Mouse (Mus musculus) embryonic facial prominence, embryonic 11.5 days (tissue): ENCODE data around the gene D630039A03Rik. TPM values are rescaled to one million over a fixed set of nuclear protein-coding genes. Genes with fewer than 3 reads are reported as not detected.

Experiments
- ATAC-seq: fragments of 200-750 bp; cut with Nextera tagmentation; replicated peaks from 2 replicates; pipeline ENCODE4 v1.8.0; 2017; ENCODE audit warnings: low read depth; ENCODE audit not compliant: insufficient number of reproducible peaks, low FRiP score, low TSS enrichment
- DNase-seq: peaks from one replicate; pipeline ENCODE4 v3.0.0-alpha.2; 2015; ENCODE audit warnings: low spot score
- H3K27ac ChIP-seq: fragments of 300-500 bp; sonication (generic); replicated peaks from 2 replicates; pipeline ENCODE4 v1.5.1; 2014; ENCODE audit warnings: mild to moderate bottlenecking, low read depth, low read length, control low read depth
- H3K27me3 ChIP-seq: fragments of 300-500 bp; sonication (generic); 2 replicates; pipeline ENCODE4 v1.6.1; 2014; ENCODE audit warnings: mild to moderate bottlenecking, low read length, moderate library complexity, mixed read lengths; ENCODE audit not compliant: control insufficient read depth, insufficient read depth
- H3K36me3 ChIP-seq: fragments of 300-500 bp; sonication (generic); replicated peaks from 2 replicates; pipeline ENCODE4 v1.6.1; 2014; ENCODE audit warnings: low read depth, mild to moderate bottlenecking, low read length, moderate library complexity, mixed read lengths; ENCODE audit not compliant: control insufficient read depth, insufficient read depth
- H3K4me1 ChIP-seq: fragments of 300-500 bp; sonication (generic); 2 replicates; pipeline ENCODE4 v1.6.1; 2014; ENCODE audit warnings: low read length, mixed read lengths; ENCODE audit not compliant: control insufficient read depth, insufficient read depth
- H3K4me2 ChIP-seq: fragments of 300-500 bp; sonication (generic); 2 replicates; pipeline ENCODE4 v1.6.1; 2014; ENCODE audit warnings: low read depth, mild to moderate bottlenecking, control low read depth, low read length, moderate library complexity
- H3K4me3 ChIP-seq: fragments of 300-500 bp; sonication (generic); 2 replicates; pipeline ENCODE4 v1.5.1; 2014; ENCODE audit warnings: low read depth, low read length, control low read depth
- H3K9ac ChIP-seq: fragments of 300-500 bp; sonication (generic); replicated peaks from 2 replicates; pipeline ENCODE4 v1.6.1; 2014; ENCODE audit warnings: mild to moderate bottlenecking, control low read depth, low read length
- H3K9me3 ChIP-seq: fragments of 300-500 bp; sonication (generic); replicated peaks from 2 replicates; pipeline ENCODE4 v1.6.1; 2016; ENCODE audit warnings: mild to moderate bottlenecking, low read length, inconsistent platforms, mixed read lengths; ENCODE audit not compliant: control insufficient read depth
- WGBS: fragments of 180-500 bp; shearing (Covaris S2); extraction: QIAGEN DNeasy Blood & Tissue Kit; methylation state at CpG from one replicate; pipeline ENCODE4 v1.1.7; 2014; 5-methylcytosine and 5-hydroxymethylcytosine counted together
- polyA plus RNA-seq: library from polyadenylated mRNA; unstranded; fragments of >200 nt; fragmentation: Nextera tagmentation; extraction: Ambion mirVana; gene quantifications from 2 replicates; pipeline ENCODE4 v1.2.1, GENCODE M21; 2014

The D630039A03Rik gene
- polyA plus RNA-seq, 1 experiment from 2014 or later, result 0.07 TPM

DNA sequence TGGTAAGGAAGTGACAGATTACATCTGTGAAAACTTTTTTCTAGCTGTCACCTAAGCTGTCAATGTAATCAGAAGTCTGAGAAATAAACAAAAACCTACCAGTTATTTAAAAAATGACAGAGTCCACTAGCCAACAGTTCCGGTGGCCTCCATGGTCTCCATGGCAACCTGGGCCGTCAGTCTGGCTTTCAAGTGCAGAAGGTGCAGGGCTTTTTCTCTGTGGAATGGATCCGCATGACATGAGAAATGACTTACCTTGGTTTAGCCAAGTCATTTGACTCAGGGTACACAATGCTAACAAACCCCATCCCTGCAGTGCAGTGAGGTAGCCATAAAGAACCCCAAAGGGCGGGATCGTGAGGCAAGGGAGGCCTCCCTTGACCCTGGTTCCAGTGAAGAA is 6.1 kb upstream of the D630039A03Rik start:
- no peak for ATAC-seq
- H3K4me1 ChIP-seq, result no peaks in the 10 kb centered on the region
- no peak overlapping the region for H3K4me3 ChIP-seq
- H3K36me3 ChIP-seq, result no peaks in the 10 kb centered on the region
- no peak overlapping the region for H3K27ac ChIP-seq
- no peak for DNase-seq
- no peak overlapping the region for H3K4me2 ChIP-seq
- no peaks in the 10 kb centered on the region for H3K27me3 ChIP-seq
- 67% methylated on average over 5 of the region's 5 CpGs for WGBS
- H3K9me3 ChIP-seq, result no peaks in the 10 kb centered on the region
- H3K9ac ChIP-seq, result no peak overlapping the region

DNA sequence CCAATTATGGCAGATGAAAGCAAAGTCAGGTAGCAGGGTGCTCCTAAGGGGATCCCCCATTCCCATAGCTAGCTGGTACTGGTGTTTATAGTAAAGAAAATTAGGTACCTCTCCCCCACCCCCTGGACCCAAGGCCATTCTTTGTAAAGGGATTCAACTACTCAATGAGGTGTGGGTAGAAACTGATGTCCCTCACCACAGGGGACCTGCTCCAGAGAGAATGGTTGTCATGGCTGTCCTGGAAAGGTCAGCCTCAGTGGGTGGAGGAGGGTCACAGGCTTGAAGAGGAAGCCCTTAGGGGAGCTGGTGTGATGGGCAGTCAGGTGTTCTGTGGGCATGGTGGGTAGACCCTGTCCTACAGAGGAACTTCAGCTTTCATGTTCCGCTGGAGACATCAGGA is 4.4 kb upstream of the D630039A03Rik start:
- Histone ChIP-seq H3K27ac (no peak overlapping the region), H3K27me3 (no peaks in the 10 kb centered on the region), H3K36me3 (no peaks in the 10 kb centered on the region), H3K9ac (no peak overlapping the region), H3K4me1 (no peaks in the 10 kb centered on the region), H3K4me2 (no peak overlapping the region), H3K9me3 (no peaks in the 10 kb centered on the region), H3K4me3 (no peak overlapping the region)
- ATAC-seq, result no peak
- WGBS, result 91% methylated on average over 1 of the region's 1 CpGs
- DNase-seq, result no peak

DNA sequence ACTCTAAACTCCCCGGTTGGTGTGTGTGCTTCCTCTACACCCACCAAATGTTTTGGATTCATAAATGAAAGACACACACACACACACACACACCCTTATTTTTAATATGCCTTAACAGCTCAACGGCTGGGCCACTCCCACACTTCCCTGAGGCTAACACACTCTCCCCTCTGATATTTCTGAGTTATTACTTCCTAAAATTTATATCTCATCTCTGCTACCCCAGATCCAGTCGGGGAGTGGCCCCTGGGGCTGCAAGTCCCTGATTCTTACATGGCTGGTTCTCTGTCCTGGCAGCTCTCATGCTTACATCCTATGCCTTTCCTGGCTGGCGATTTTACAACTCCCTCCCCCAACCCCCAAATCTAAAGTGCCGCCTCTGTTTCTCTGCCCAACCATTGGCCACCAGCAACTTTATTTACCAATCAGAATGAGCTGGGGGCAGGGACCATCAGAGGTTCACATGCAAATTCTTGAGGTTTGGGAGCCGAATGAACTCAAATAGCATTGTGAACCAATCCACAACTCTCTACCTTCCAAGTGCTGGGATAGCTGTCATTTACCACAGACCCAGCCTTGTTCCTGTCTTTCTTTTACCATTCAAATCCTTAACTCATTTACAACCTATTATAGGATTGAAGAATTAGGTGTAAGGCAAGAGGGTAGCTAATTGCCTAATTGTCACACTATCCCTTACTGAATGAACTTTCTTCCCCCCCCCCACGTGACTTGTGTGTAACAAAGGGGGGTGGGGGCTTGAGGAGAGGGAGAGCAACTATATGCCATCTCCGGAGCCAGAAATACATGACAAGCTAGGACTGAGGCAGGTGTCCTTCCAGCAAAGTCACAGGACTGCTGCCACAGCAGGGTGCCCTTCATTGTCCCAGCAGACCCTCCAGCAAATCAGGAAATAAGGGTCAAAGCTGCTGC is 3.7 kb upstream of the D630039A03Rik start:
- no peak overlapping the region for H3K9ac ChIP-seq
- no peaks in the 10 kb centered on the region for H3K4me1 ChIP-seq
- H3K27ac ChIP-seq, result no peak overlapping the region
- no peak overlapping the region for H3K4me3 ChIP-seq
- DNase-seq (peak; percentile 57), ATAC-seq (no peak)
- no peak overlapping the region for H3K4me2 ChIP-seq
- H3K9me3 ChIP-seq, result no peaks in the 10 kb centered on the region
- WGBS, result 21% methylated on average over 8 of the region's 8 CpGs
- no peaks in the 10 kb centered on the region for H3K27me3 ChIP-seq
- H3K36me3 ChIP-seq, result no peaks in the 10 kb centered on the region

DNA sequence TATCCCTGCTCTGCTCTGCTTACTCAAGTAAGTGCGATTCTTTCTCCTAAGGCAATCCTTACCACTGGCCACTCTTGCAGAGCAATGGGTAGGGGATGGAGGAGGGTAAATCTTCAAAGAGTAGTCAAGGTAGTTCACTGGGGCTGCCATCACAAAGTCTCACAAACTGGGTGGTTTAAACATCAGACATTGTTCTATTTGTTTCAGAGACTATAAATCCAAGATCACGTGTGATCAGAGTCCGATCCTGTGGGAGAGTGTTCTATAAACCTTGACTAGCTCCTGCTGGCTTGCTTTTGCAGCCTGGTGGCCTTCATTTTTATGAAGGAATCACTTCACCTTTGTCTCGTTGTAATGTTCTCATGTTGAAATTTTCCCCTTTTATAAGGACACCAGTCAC is 614 bp upstream of the D630039A03Rik start:
- H3K9me3 ChIP-seq, result no peaks in the 10 kb centered on the region
- DNase-seq, result no peak
- no peak overlapping the region for H3K4me2 ChIP-seq
- no peak overlapping the region for H3K4me3 ChIP-seq
- WGBS, result 82% methylated on average over 4 of the region's 4 CpGs
- no peaks in the 10 kb centered on the region for H3K27me3 ChIP-seq
- no peak overlapping the region for H3K9ac ChIP-seq
- H3K4me1 ChIP-seq, result no peaks in the 10 kb centered on the region
- H3K27ac ChIP-seq, result no peak overlapping the region
- H3K36me3 ChIP-seq, result no peaks in the 10 kb centered on the region
- no peak for ATAC-seq

DNA sequence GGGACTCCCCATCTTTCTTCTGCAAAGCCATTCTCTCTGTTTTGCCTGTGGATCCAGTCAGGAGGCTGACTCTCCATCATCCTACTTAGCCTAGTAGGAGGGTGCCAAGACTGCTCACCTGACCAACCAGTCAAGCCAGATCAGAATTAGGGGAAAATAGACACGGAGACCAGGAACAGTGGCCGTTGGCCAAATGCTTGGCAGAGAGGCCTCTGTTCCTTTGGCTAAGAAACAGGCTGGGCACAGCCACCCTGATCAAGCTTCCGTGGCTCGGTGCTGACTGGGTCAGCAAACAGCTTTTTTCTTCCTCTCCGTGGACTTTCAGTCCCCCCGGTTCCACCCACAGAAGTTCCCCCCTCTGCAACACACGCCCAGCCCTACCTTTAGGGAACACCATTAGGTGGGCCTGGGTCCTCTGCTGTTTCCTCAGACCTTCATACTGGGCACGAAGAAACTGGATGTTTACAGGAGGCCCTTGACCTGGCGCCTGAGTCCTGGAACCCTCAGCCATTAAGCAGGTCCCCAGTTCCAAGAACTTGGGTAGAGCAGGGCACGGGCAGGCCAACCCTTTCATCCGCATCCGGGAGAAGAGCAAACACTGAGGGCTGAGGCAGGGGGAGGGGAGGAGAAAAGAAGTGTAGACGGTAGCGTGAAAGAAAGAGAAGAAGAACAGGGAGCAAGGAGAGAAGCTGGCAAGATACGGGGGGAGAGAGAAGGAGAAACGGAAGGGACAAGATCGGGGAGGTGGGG is 706 bp downstream of the D630039A03Rik start:
- H3K9ac ChIP-seq, result 0 out of 2 replicates have a peak overlapping the region, but pooled peaks have one; percentile 32
- H3K9me3 ChIP-seq, result no peaks in the 10 kb centered on the region
- ATAC-seq (no peak), DNase-seq (no peak)
- H3K4me3 ChIP-seq, result no peak overlapping the region
- no peak overlapping the region; the same call in 1 of the 2 replicates for H3K4me2 ChIP-seq
- 35% methylated on average over 17 of the region's 17 CpGs for WGBS
- H3K36me3 ChIP-seq, result no peaks in the 10 kb centered on the region
- no peaks in the 10 kb centered on the region for H3K27me3 ChIP-seq
- H3K4me1 ChIP-seq, result no peaks in the 10 kb centered on the region
- no peak overlapping the region for H3K27ac ChIP-seq

DNA sequence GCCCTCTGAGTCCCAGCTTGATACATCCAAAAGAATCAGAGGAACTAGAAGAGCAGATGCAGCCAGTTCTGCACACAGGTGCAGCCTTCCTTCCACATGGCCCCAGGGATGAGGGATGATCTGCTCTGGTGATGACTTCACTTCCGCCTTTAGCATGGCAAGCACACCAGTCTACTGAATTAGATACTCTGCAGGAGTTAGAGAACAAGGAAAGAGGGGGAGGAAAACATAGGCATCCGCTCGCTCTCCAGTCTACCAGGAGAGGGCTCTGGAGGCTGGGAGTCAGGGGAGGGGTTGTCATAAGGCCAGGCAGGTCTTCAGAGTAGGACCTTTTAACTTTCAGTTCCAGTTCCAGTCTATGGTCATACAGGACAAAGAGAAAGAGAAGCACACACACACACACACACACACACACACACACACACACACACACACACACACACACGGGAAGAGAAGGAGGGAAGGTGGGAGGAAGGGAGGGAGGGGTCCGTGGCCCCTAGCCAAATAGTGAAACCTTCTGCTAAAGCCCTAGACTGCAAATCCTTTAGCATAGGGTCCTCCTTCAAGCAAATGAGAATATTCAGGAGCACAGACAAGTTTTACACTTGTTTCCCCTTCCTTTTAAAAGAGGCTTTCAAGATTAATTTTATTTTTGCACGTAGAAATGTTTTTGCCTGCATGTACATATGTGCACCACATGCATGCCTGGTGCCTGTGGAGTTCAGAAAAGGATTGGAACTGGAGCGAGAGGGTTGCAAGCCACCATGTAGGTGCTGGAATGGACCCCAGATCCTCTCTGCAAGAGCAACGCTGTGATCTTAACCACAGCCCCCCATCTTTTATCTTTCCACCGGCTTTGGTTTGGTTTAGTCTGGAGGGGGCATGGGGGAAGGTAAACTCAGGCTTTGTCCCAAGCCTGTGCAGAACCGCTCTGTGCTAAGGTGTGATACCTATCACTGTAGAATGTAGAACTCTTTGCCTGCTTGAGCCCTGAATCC is 1.6 kb downstream of the D630039A03Rik start:
- H3K9ac ChIP-seq, result no peak overlapping the region
- no peak overlapping the region for H3K4me3 ChIP-seq
- H3K4me1 ChIP-seq, result no peaks in the 10 kb centered on the region
- no peaks in the 10 kb centered on the region for H3K36me3 ChIP-seq
- no peak overlapping the region for H3K4me2 ChIP-seq
- H3K27me3 ChIP-seq, result no peaks in the 10 kb centered on the region
- DNase-seq, result no peak
- no peak overlapping the region for H3K27ac ChIP-seq
- H3K9me3 ChIP-seq, result no peaks in the 10 kb centered on the region
- ATAC-seq, result no peak
- WGBS, result 78% methylated on average over 10 of the region's 10 CpGs

DNA sequence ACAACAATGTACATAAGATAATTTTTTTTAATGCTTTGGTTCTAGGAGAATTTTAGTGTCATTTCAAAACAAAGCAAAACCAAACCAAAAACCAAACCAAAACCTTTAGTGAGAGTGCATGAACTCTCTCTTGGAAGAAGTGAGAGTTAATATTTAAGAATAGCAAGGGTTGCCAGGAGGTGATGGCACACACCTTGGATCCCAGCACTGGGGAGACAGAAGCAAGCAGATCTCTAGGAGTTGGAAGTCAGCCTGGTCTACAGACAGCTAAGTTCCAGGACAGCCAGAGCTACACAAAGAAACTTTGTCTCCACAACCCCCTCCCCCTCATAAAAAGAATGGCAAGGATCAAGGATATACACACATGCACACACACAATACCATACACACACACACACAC is 3.1 kb downstream of the D630039A03Rik start:
- Histone ChIP-seq H3K4me2 (no peak overlapping the region), H3K27me3 (no peaks in the 10 kb centered on the region), H3K4me3 (no peak overlapping the region), H3K4me1 (no peaks in the 10 kb centered on the region), H3K9me3 (no peaks in the 10 kb centered on the region), H3K9ac (no peak overlapping the region), H3K36me3 (no peaks in the 10 kb centered on the region), H3K27ac (no peak overlapping the region)
- ATAC-seq (no peak), DNase-seq (no peak)
